Mouse (Mus musculus): ENCODE measurements around the gene Vezf1.
A peak's percentile ranks its signal among the peaks of the same experiment; 100 is the strongest.

Gene Vezf1

GRCm38 (mm10) chr11:88098787-88099598 is 30.9 kb downstream of the Vezf1 start:
- peak; percentile 62 to 84 for DNase-seq (ENCODE audit: low spot score in 2 of 2)

DNA sequence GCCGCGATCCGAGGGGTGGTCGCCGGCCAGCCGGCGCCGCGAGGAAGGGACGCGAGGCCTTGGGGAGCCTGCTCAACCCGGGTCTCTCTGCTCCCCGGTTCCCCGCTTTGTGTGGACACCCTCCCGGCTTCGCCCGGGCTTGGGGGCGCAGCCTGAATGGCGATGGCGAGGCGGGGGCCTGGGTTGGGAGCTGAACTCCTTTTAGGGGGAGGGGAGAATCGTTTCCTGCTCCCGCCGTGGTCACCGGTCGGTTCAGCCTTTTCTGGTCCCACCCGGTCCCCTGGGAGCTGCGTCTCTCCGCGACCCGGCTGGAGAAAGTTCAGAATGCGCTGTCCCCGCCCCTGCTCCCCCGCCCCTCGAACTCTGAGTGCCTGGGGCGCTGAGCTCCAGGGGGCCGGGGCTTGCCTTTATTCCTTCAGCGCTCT is 31.5 kb downstream of the Vezf1 start:
- DNase-seq (ENCODE audit: low spot score in 2 of 2) = peak; percentile 23 to 66

DNA sequence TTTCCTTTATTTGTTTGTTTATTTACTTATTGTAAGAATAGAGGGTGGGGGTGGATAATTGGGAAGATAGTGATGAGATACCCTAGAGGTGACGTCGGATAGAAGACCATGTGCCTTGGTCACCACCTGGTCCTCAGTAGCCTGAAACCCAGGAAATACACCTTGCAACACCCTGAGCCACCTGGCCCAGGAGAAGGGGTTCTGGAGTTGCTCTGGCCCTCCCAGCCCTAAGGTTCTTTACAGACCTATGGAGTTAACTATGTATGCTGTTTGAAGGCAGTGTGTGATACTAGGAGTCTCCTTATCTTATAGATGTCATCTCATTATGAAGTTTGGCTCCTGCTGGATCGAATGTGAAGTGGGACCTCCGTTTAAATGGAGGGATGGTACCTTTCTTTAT is 32.1 kb downstream of the Vezf1 start:
- DNase-seq (ENCODE audit: low spot score in 2 of 2) = no peak

GRCm38 (mm10) chr11:88103214-88103941 is 35.3 kb downstream of the Vezf1 start:
- no peak for DNase-seq (ENCODE audit: low spot score in 2 of 2)

- DNase-seq (ENCODE audit: low spot score in 2 of 2) = no peak
These were observed 37.6 kb downstream of the Vezf1 start for GRCm38 (mm10) chr11:88105494-88106291.

DNA sequence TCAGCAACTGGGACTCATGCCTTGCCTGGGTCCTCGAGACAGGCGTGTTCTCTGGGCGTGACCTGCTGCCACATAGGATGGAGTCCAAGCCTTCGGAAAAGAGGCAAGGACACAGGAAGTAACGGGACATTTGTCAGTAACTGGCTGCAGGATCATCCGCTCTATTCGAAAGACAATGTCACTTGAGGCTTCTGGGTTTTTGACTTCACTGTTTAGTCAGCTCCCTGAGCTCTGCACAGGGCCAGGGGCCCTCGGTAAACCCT is 38.1 kb downstream of the Vezf1 start:
- DNase-seq (ENCODE audit: low spot score in 2 of 2) = no peak

DNA sequence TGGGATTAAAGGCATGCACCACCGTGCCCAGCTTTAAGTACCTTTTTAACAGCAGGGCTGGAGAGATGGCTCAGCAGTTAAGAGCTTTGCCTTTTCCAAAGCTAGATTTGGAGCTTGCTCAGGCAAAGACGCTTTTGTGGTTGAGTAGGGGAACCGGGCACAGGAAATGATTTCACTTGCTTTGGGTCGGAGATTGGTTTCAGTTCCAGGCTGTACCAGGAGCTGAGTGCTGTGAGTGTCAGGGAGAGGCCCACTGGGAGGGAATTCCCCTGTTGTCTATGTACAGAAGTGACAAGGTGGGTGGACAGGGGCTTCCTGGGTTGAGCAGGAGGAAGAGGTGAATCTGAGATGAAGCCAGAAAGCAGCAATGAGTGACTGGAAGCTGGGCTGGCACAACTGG is 39.3 kb downstream of the Vezf1 start:
- peak in 1 of 2 experiments; percentile 24 for DNase-seq (ENCODE audit: low spot score in 2 of 2)

GRCm38 (mm10) chr11:88110031-88110594 is 42.0 kb downstream of the Vezf1 start:
- DNase-seq (ENCODE audit: low spot score in 2 of 2) = no peak

DNA sequence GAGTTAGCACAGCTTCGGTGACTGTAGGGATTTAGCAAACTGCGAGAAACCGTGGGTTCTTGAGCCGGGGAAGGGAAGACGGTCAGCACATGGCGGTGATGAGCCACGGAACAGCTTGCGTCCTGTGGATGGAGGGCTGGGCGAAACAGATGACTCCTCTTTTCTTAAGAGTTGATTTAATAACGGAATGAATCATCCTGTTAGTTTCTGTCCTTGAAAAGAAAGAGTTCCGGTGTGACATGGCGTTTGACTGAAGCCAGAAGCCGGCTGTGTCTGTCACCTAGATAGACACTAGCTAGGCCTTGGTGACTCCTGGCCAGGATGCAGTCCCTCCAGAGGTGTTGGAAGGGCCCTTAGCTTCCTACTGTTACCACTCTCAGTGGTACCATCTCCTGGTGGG is 44.0 kb downstream of the Vezf1 start:
- no peak for DNase-seq (ENCODE audit: low spot score in 2 of 2)

GRCm38 (mm10) chr11:88112677-88113333 is 44.7 kb downstream of the Vezf1 start:
- DNase-seq (ENCODE audit: low spot score in 2 of 2) = no peak

- DNase-seq (ENCODE audit: low spot score in 2 of 2) = no peak
These were observed 45.6 kb downstream of the Vezf1 start for GRCm38 (mm10) chr11:88113543-88114271.

DNA sequence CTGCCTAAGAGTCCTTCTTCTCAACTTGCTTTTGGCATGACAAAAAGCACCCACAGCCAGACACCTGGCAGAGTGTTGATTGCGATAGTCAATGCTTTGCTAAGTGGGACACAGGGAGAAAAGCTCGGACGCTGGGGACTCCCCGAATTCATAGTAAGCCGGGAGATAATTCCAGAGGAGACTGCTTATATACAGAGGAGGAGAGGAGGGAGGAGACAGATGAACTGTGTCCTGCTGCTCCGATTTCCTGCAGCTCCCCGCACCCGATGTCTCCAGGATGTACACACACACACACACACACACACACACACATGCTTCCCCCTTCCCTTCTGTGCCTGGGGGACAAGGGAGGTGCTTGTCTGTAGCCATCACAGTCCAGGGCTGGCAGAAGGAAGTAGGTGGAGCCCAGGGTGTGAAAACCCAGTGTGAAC is 46.8 kb downstream of the Vezf1 start:
- no peak for DNase-seq (ENCODE audit: low spot score in 2 of 2)

DNA sequence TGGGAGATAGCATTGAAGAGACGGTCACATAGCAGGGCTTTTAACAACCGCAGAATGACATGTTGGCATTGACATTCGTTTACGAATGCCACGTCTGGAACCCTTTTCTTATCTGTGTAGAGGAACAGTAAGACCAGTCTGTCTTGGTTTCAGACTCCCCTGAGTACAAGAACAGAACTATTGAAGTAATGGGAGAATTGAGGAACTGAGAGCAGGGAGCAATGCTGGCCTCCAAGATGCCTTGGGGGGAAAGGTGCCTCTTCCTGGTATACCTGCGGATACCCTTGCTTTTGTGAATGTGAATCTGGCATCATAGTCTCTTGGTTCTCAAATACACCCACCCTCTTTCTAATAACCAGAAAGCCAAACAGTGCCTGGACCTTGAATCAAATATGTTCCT is 48.5 kb downstream of the Vezf1 start:
- DNase-seq (ENCODE audit: low spot score in 2 of 2) = no peak

DNA sequence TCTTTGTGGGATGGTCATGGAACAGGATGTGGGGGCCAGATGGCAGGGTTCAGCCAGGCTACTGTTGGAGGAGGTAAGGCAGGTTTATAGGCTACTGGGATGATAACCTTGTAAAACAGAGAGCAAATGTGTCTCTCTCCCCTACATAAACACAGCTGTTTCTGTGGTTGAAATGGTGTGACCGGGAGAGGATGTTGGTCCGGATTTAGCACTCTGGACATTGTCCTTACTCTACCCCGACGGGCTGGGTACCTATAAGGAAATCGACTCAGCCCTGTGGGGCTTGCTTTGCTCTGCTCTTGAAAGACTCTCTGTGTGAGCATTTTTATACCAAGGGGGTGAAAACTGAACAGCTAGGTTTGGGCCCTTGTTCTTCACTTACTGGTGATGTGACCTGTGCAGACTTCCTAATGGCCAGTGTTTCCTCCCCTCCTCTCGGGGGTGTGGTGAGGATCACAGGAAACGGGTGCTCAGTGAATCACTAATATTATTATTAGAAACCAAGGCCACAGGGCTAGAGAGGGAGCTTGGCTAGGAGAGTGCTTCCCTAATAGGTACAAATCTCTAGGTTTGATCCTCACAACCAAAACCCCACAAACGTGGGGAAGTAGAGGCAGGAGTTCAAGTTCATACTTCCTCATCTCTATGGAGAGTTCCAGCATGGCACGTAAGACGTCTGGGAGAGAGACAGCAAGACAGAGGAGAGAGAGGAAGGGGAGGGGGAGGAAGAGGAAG is 49.4 kb downstream of the Vezf1 start:
- no peak for DNase-seq (ENCODE audit: low spot score in 2 of 2)

DNA sequence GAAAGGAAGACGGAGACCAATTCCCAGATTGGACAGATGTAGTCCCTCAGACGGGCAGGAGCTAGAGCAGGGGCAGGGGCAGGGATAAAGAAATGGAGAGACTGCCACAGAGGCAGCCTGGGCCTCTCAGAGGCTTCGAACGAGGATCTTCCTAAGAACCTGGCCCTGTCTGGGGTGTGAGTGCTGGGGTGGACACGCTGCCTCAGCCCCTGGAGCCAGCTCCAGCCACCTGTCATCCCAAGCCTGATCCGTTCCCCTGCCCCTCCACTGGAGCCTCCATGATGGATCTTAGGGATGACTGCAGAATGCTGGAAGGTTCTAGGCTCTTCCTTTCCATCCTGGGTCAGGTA is 50.0 kb downstream of the Vezf1 start:
- DNase-seq (ENCODE audit: low spot score in 2 of 2) = no peak

GRCm38 (mm10) chr11:88118817-88119642 is 51.0 kb downstream of the Vezf1 start:
- DNase-seq (ENCODE audit: low spot score in 2 of 2) = no peak

- DNase-seq (ENCODE audit: low spot score in 2 of 2) = no peak
These were observed 54.5 kb downstream of the Vezf1 start for GRCm38 (mm10) chr11:88122545-88122944.

DNA sequence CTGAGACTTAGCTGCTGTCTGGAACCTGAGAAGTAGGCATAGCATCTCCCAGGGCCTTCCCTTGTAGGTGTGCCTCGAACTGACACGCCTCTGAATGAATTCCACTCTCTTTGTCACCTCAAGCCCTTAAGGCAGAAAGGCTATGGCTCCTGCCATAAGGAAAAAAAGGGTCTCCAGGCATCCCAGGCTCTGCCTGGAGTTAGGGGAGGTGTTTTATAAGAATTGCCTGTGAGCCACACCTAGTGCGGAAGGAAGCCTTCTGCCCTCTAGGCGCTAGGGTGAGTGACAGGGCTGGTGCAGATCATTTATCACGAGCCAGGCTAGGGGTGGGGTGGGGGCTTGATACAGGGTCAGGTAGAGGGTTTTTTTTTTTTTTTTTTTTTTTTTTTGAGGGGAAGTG is 54.9 kb downstream of the Vezf1 start:
- DNase-seq (ENCODE audit: low spot score in 2 of 2) = no peak

DNA sequence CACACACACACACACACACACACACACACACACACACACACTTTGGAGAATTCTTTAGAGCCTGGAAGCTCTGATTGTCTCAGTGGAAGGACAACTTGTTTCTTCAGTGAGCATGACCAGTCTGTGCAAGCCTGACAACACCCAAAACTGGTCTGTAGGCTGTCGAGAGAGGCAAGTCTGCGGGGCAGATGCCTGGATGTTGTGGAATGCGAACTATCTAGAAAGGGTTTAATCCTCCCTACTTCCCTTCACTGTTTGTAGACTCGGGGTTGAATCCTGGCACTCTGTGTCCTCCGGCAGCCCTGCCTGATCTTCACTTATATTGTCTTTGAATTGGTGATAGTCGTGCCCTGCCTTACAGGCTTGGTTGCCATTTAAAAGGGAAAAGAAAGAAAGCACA is 55.7 kb downstream of the Vezf1 start:
- no peak for DNase-seq (ENCODE audit: low spot score in 2 of 2)

DNA sequence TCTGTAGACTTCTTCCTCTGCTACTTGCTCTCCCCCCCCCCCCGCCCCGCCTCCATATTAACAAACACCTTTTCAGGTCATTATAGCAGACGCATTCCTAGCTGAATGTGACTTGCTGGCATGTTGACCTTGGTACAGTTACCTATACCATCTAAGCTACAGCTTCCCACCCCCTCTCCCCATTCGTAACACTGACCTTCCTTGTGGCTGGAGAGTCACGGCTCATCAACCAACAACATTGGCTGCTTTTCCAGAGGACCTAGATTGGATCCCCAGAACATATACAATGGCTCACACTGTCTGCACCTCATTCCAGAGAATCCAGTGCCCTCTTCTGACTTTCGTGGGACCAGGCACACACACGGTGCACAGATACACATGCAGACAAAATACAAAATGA is 57.4 kb downstream of the Vezf1 start:
- no peak for DNase-seq (ENCODE audit: low spot score in 2 of 2)

Data from spleen, postnatal 4 days (tissue).